7 mouse cellular contexts compared by ENCODE assay signal in genomic region chr2:118976941-118977340, GRCm38 (mm10). TPM values are rescaled to one million over a fixed set of nuclear protein-coding genes. Genes with fewer than 3 reads are reported as not detected.
DNase-seq lines count a peak whose midpoint lies in the region; ATAC-seq lines count a peak whose summit lies in the region.

No protein-coding gene starts in this region.

- WGBS in lung, embryonic 16.5 days = 17% methylated on average over 5 of the region's 5 CpGs
- WGBS in forebrain, embryonic 16.5 days = 17% methylated on average over 5 of the region's 5 CpGs
- WGBS in liver, embryonic 13.5 days (ENCODE audit: insufficient replicate concordance) = 16% methylated on average over 5 of the region's 5 CpGs
- 16% methylated on average over 5 of the region's 5 CpGs for WGBS in stomach, embryonic 16.5 days

- no peaks in the 10 kb centered on the region for H3K36me3 ChIP-seq in lung, embryonic 16.5 days (ENCODE audit: control insufficient read depth, insufficient read depth, low read length)
- no peaks in the 10 kb centered on the region for H3K36me3 ChIP-seq in forebrain, embryonic 16.5 days (ENCODE audit: control insufficient read depth, insufficient read depth)
- H3K36me3 ChIP-seq in liver, embryonic 13.5 days = no peaks in the 10 kb centered on the region
- H3K36me3 ChIP-seq in stomach, embryonic 16.5 days (ENCODE audit: control insufficient read depth, insufficient read depth, low read length) = no peaks in the 10 kb centered on the region

- peak overlapping the region; percentile 71 for H3K9ac ChIP-seq in lung, embryonic 16.5 days (ENCODE audit: low read length)
- H3K9ac ChIP-seq in forebrain, embryonic 16.5 days (replicated peaks; ENCODE audit: low read depth, low read length) = peak overlapping the region; percentile 88
- peak overlapping the region; percentile 72 for H3K9ac ChIP-seq in liver, embryonic 13.5 days
- H3K9ac ChIP-seq in stomach, embryonic 16.5 days (ENCODE audit: low read length) = peak overlapping the region; percentile 85

- peaks cover 10% of the 10 kb centered on the region; the same call in 1 of the 2 replicates for H3K27me3 ChIP-seq in lung, embryonic 16.5 days (ENCODE audit: control insufficient read depth, insufficient read depth, low read depth, low read length)
- peaks cover 33% of the 10 kb centered on the region for H3K27me3 ChIP-seq in forebrain, embryonic 16.5 days (replicated peaks; ENCODE audit: control insufficient read depth, insufficient read depth, low read length)
- H3K27me3 ChIP-seq in liver, embryonic 13.5 days = peaks cover 72% of the 10 kb centered on the region
- peaks cover 28% of the 10 kb centered on the region for H3K27me3 ChIP-seq in stomach, embryonic 16.5 days (ENCODE audit: control insufficient read depth, insufficient read depth, low read length)

- peak overlapping the region; percentile 95 for H3K4me2 ChIP-seq in lung, embryonic 16.5 days (ENCODE audit: low read depth, low read length)
- H3K4me2 ChIP-seq in forebrain, embryonic 16.5 days (ENCODE audit: low read length) = peak overlapping the region; percentile 93
- peak overlapping the region; percentile 89 for H3K4me2 ChIP-seq in liver, embryonic 13.5 days
- peak overlapping the region; percentile 96 for H3K4me2 ChIP-seq in stomach, embryonic 16.5 days (ENCODE audit: low read depth, low read length)

- peak overlapping the region; percentile 65 for H3K4me3 ChIP-seq in lung, embryonic 16.5 days (ENCODE audit: low read length)
- peak overlapping the region; percentile 70 for H3K4me3 ChIP-seq in forebrain, embryonic 16.5 days (replicated peaks; ENCODE audit: low read length)
- H3K4me3 ChIP-seq in liver, embryonic 13.5 days (replicated peaks) = peak overlapping the region; percentile 65
- peak overlapping the region; percentile 67 for H3K4me3 ChIP-seq in stomach, embryonic 16.5 days (replicated peaks; ENCODE audit: low read length)

- no peak overlapping the region for H3K27ac ChIP-seq in lung, embryonic 16.5 days (ENCODE audit: low read length)
- no peak overlapping the region for H3K27ac ChIP-seq in forebrain, embryonic 16.5 days (ENCODE audit: low read length)
- H3K27ac ChIP-seq in liver, embryonic 13.5 days = no peak overlapping the region
- no peak overlapping the region for H3K27ac ChIP-seq in stomach, embryonic 16.5 days (ENCODE audit: low read length)

- H3K4me1 ChIP-seq in lung, embryonic 16.5 days (replicated peaks; ENCODE audit: control insufficient read depth, insufficient read depth, low read length) = peaks cover 6% of the 10 kb centered on the region
- peaks cover 19% of the 10 kb centered on the region for H3K4me1 ChIP-seq in forebrain, embryonic 16.5 days (replicated peaks; ENCODE audit: control insufficient read depth, insufficient read depth, low read length)
- peaks cover 31% of the 10 kb centered on the region for H3K4me1 ChIP-seq in liver, embryonic 13.5 days (replicated peaks)
- H3K4me1 ChIP-seq in stomach, embryonic 16.5 days (ENCODE audit: control insufficient read depth, insufficient read depth, low read length) = peaks cover 8% of the 10 kb centered on the region; the same call in 1 of the 2 replicates

- no peak for ATAC-seq in lung, embryonic 16.5 days (ENCODE audit: low read depth)
- ATAC-seq in forebrain, embryonic 16.5 days = no peak
- ATAC-seq in liver, embryonic 13.5 days (ENCODE audit: low read depth) = no peak
- ATAC-seq in stomach, embryonic 16.5 days (ENCODE audit: insufficient read depth, low FRiP score) = no peak
- ATAC-seq in cerebellum, adult (ENCODE audit: insufficient number of reproducible peaks, low FRiP score, low TSS enrichment) = no peak

- H3K9me3 ChIP-seq in lung, embryonic 16.5 days (ENCODE audit: control insufficient read depth, low read length) = no peaks in the 10 kb centered on the region
- H3K9me3 ChIP-seq in forebrain, embryonic 16.5 days (ENCODE audit: control insufficient read depth, low read length) = no peaks in the 10 kb centered on the region
- no peaks in the 10 kb centered on the region for H3K9me3 ChIP-seq in liver, embryonic 13.5 days (replicated peaks)
- H3K9me3 ChIP-seq in stomach, embryonic 16.5 days (replicated peaks; ENCODE audit: control insufficient read depth, low read length) = no peaks in the 10 kb centered on the region

- no peak for DNase-seq in lung, postnatal 10 days
- DNase-seq in liver, embryonic 13.5 days = no peak
- no peak for DNase-seq in urinary bladder, postnatal 25 days (ENCODE audit: low spot score)

RNA-seq across cellular contexts. Expression of gene Chst14, which starts 50.6 kb away (rescaled TPM):
- polyA plus RNA-seq in lung, embryonic 16.5 days (2015; fragmentation: Nextera tagmentation; extraction: Ambion mirVana) = 28.6 and 29.4 TPM in 2 replicates
- polyA plus RNA-seq in forebrain, embryonic 16.5 days (2015; fragmentation: Nextera tagmentation; extraction: Ambion mirVana) = 5.4 and 6.1 TPM in 2 replicates
- 5.2 and 5.4 TPM in 2 replicates for polyA plus RNA-seq in liver, embryonic 13.5 days (2015; fragmentation: Nextera tagmentation; extraction: Ambion mirVana)
- 20.1 and 21.1 TPM in 2 replicates for polyA plus RNA-seq in stomach, embryonic 16.5 days (2015; fragmentation: Nextera tagmentation; extraction: Ambion mirVana)

RNA-seq across cellular contexts. Expression of gene Ccdc32, which starts 52.3 kb away (rescaled TPM):
- 23.8 and 25.1 TPM in 2 replicates for polyA plus RNA-seq in lung, embryonic 16.5 days (2015; fragmentation: Nextera tagmentation; extraction: Ambion mirVana)
- polyA plus RNA-seq in forebrain, embryonic 16.5 days (2015; fragmentation: Nextera tagmentation; extraction: Ambion mirVana) = 41.6 and 46.1 TPM in 2 replicates
- polyA plus RNA-seq in liver, embryonic 13.5 days (2015; fragmentation: Nextera tagmentation; extraction: Ambion mirVana) = 16.0 and 19.3 TPM in 2 replicates
- polyA plus RNA-seq in stomach, embryonic 16.5 days (2015; fragmentation: Nextera tagmentation; extraction: Ambion mirVana) = 23.8 and 24.0 TPM in 2 replicates

RNA-seq across cellular contexts. Expression of gene Rpusd2, which starts 57.6 kb away (rescaled TPM):
- polyA plus RNA-seq in lung, embryonic 16.5 days (2015; fragmentation: Nextera tagmentation; extraction: Ambion mirVana) = 3.3 and 3.5 TPM in 2 replicates
- 5.0 and 5.1 TPM in 2 replicates for polyA plus RNA-seq in forebrain, embryonic 16.5 days (2015; fragmentation: Nextera tagmentation; extraction: Ambion mirVana)
- 4.5 and 4.8 TPM in 2 replicates for polyA plus RNA-seq in liver, embryonic 13.5 days (2015; fragmentation: Nextera tagmentation; extraction: Ambion mirVana)
- 3.0 and 3.3 TPM in 2 replicates for polyA plus RNA-seq in stomach, embryonic 16.5 days (2015; fragmentation: Nextera tagmentation; extraction: Ambion mirVana)
